In the genomic region with DNA sequence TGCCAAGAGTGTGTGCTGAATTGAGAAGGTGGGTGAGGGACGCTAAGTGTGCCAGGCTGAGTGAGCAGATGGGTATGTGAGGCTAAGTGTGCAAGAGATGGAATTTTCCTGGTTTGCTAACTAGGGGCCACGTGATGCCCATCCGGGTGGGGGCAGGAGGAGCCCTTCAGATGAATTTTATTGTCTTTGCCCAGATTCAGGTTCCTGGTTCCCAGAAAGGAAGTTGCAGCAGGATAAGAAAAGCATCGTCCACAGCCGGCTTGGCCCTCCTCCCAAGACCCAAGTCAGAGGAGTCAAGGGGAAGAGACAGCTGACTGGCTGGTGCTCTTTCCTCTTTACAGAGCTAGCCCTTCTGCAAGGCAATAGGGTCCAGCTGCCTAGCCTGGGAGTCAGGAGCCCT, we compare ENCODE assay signal across 9 mouse cellular contexts. TPM values are rescaled to one million over a fixed set of nuclear protein-coding genes. Genes with fewer than 3 reads are reported as not detected.
DNase-seq lines count a peak whose midpoint lies in the region; ATAC-seq and TF ChIP-seq lines count a peak whose summit lies in the region.
"Had no signal": no experiment of that assay in that cellular context is flagged by ENCODE, and none has a peak within 500 bp of the region (broad histone marks: within the 10 kb centered on the region; RNA-seq: fewer than 3 reads in every experiment).

A gene (minus strand): TSS at position 84 of the 400 bp plus-strand sequence.

- peaks cover 0 to 6% of the 10 kb centered on the region in 2 experiments; a peak in 2 of 4 replicates for H3K36me3 ChIP-seq in MEL (ENCODE audit: control insufficient read depth in 1 of 2, insufficient read depth in 2 of 2, low read length in 2 of 2)
- H3K36me3 ChIP-seq in heart, embryonic 16.5 days (ENCODE audit: control insufficient read depth, insufficient read depth) = no peaks in the 10 kb centered on the region
- no peaks in the 10 kb centered on the region for H3K36me3 ChIP-seq in limb, embryonic 15.5 days

- peak within 1 kb of the TSS in 1 of 2 experiments; percentile 38; a peak in 1 of 4 replicates for H3K4me3 ChIP-seq in MEL (ENCODE audit: control insufficient read depth in 1 of 2, insufficient read depth in 1 of 2, low read depth in 2 of 2, low read length in 2 of 2)
- H3K4me3 ChIP-seq in heart, embryonic 16.5 days (ENCODE audit: low read length) = no peak within 1 kb of the TSS
- H3K4me3 ChIP-seq in limb, embryonic 15.5 days = no peak within 1 kb of the TSS

- H3K27ac ChIP-seq in MEL (ENCODE audit: control insufficient read depth, low read depth, low read length) = no peak within 1 kb of the TSS
- peak within 1 kb of the TSS; percentile 70 for H3K27ac ChIP-seq in heart, embryonic 16.5 days (ENCODE audit: low read length)
- H3K27ac ChIP-seq in limb, embryonic 15.5 days = peak within 1 kb of the TSS; percentile 11; the same call in 1 of the 2 replicates
- H3K27ac ChIP-seq: stomach, postnatal 0 days had no signal

- peak within 1 kb of the TSS; percentile 35 for H3K4me2 ChIP-seq in heart, embryonic 16.5 days (ENCODE audit: low read depth, low read length)
- no peak within 1 kb of the TSS for H3K4me2 ChIP-seq in limb, embryonic 15.5 days

- H3K4me1 ChIP-seq in MEL (ENCODE audit: control insufficient read depth in 1 of 2, insufficient read depth in 2 of 2, low read length in 2 of 2) = peaks cover 0 to 23% of the 10 kb centered on the region in 2 experiments; a peak in 3 of 4 replicates
- peaks cover 7% of the 10 kb centered on the region for H3K4me1 ChIP-seq in heart, embryonic 16.5 days (ENCODE audit: control insufficient read depth, insufficient read depth, low read length)
- H3K4me1 ChIP-seq in limb, embryonic 15.5 days = peaks cover 10% of the 10 kb centered on the region

- TF ChIP-seq EP300 in MEL (IDR thresholded peaks at IDR 0.05; ENCODE audit: low read depth in 1 of 2, low read length in 2 of 2) = no peak

- no peaks in the 10 kb centered on the region for H3K27me3 ChIP-seq in MEL (ENCODE audit: control insufficient read depth in 1 of 2, insufficient read depth in 2 of 2, low read length in 2 of 2)
- no peaks in the 10 kb centered on the region for H3K27me3 ChIP-seq in heart, embryonic 16.5 days (ENCODE audit: control insufficient read depth, insufficient read depth, low read length)
- H3K27me3 ChIP-seq in limb, embryonic 15.5 days = no peaks in the 10 kb centered on the region

- no peak for TF ChIP-seq RAD21 in MEL (IDR thresholded peaks at IDR 0.05; ENCODE audit: low read depth, low read length)

- H3K79me2 ChIP-seq in MEL (ENCODE audit: control insufficient read depth, insufficient read depth, low read length, poor library complexity) = no peaks in the 10 kb centered on the region

- 0 out of 2 replicates have a peak, but pooled peaks have one; percentile 16 for ATAC-seq in heart, embryonic 16.5 days (replicated peaks; ENCODE audit: extremely low read depth, insufficient read depth, low FRiP score)
- ATAC-seq in limb, embryonic 15.5 days (ENCODE audit: insufficient number of reproducible peaks, low FRiP score, low TSS enrichment, low read depth) = no peak

- H3K9ac ChIP-seq in MEL (ENCODE audit: control insufficient read depth, low read depth, low read length, poor library complexity, severe bottlenecking) = no peak within 1 kb of the TSS
- peak within 1 kb of the TSS; percentile 6; the same call in 1 of the 2 replicates for H3K9ac ChIP-seq in heart, embryonic 16.5 days (ENCODE audit: low read length)
- H3K9ac ChIP-seq in limb, embryonic 15.5 days = no peak within 1 kb of the TSS

- no peaks in the 10 kb centered on the region for H3K9me3 ChIP-seq in MEL (replicated peaks; ENCODE audit: insufficient read depth, low read length)
- H3K9me3 ChIP-seq in heart, embryonic 16.5 days (replicated peaks; ENCODE audit: control insufficient read depth, low read length) = no peaks in the 10 kb centered on the region
- H3K9me3 ChIP-seq in limb, embryonic 15.5 days = no peaks in the 10 kb centered on the region
- H3K9me3 ChIP-seq: megakaryocyte, embryonic 14.5 days had no signal

- TF ChIP-seq CTCF in MEL (IDR thresholded peaks at IDR 0.05 in 2 of 3, conservative IDR thresholded peaks at IDR 0.05 in 1 of 3; ENCODE audit: control insufficient read depth in 1 of 3, insufficient read depth in 1 of 3, low read depth in 2 of 3, low read length in 3 of 3, poor library complexity in 1 of 3, severe bottlenecking in 1 of 3) = no peak

- DNase-seq in MEL (ENCODE audit: low read depth, low spot score) = no peak
- DNase-seq in adrenal gland, postnatal 14 days = peak; percentile 61
- no peak for DNase-seq in urinary bladder, postnatal 14 days (ENCODE audit: low spot score)
- no peak for DNase-seq in thymus, postnatal 14 days
- DNase-seq in cerebellum, postnatal 14 days = no peak

- TF ChIP-seq POLR2A in MEL (IDR thresholded peaks at IDR 0.05; ENCODE audit: control insufficient read depth in 1 of 2, insufficient read depth in 1 of 2, low read depth in 1 of 2, low read length in 2 of 2, poor library complexity in 1 of 2) = no peak

- WGBS in heart, embryonic 16.5 days = 54% methylated on average over 5 of the region's 5 CpGs
- 78% methylated on average over 5 of the region's 5 CpGs for WGBS in limb, embryonic 15.5 days

TF ChIP-seq in MEL, 35 proteins besides CTCF, POLR2A, EP300 and RAD21:
- no peak for TF ChIP-seq USF2 (IDR thresholded peaks at IDR 0.05; ENCODE audit: borderline replicate concordance in 1 of 2, insufficient read depth in 1 of 2, low read depth in 1 of 2, low read length in 2 of 2)
- no peak for TF ChIP-seq ELF1 (IDR thresholded peaks at IDR 0.05; ENCODE audit: low read depth, low read length)
- TF ChIP-seq USF1 (IDR thresholded peaks at IDR 0.05; ENCODE audit: low read depth, low read length) = peak; percentile 42; the same call in 1 of the 2 replicates

RNA-seq across cellular contexts. Expression of the gene that starts here (rescaled TPM):
- not detected in 2 replicates for total RNA-seq in MEL (2012; rRNA removed)
- not detected for polyA plus RNA-seq in MEL (2012; ENCODE audit: insufficient read depth in 1 of 2, insufficient read length in 2 of 2, low read depth in 1 of 2, low replicate concordance in 2 of 2, missing spikeins in 1 of 2)
- 30.6 and 32.3 TPM in 2 replicates for total RNA-seq in adrenal gland, postnatal 14 days (2021)
- 5.1 and 5.7 TPM in 2 replicates for polyA plus RNA-seq in heart, embryonic 16.5 days (2015; fragmentation: Nextera tagmentation; extraction: Ambion mirVana)
- 6.9 and 7.0 TPM in 2 replicates for polyA plus RNA-seq in limb, embryonic 15.5 days (2015; fragmentation: Nextera tagmentation; extraction: Ambion mirVana)

Comparison
In these comparisons a context has a peak if more than half of its experiments do, and no peak if none do; other contexts are left out.
1. RNA of the gene that starts here (total RNA-seq): 30.6 to 32.3 TPM in adrenal gland, postnatal 14 days; not detected in MEL; every median in the first group is over 10 times any median in the second.